Mouse (Mus musculus): ENCODE measurements around the gene C2cd5.

DNA sequence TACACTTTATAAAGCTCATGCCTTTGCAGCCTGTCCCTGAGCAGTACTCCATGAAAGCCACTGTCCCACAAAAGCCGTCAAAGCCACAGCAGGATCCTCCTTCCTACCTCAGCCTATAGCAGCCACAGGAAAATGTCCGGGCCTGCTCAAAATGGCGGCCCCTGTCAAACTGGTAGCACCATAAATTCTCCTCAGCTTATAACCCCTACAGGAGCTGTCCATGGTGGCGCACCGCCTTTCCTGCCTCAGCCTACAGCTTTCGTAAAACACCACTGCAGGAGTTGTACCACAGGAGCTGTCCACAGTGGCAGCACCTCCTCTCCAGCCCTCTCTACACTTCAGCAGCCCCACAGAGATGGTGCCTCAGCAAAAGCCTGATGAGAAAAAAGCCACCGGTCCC is 29.5 kb upstream of the C2cd5 start:
- TF ChIP-seq MAX (IDR thresholded peaks at IDR 0.05; ENCODE audit: low read length), result no peak
- TF ChIP-seq ZNF384 (IDR thresholded peaks at IDR 0.05; ENCODE audit: low read depth, low read length), result no peak
- no peak for TF ChIP-seq JUN (IDR thresholded peaks at IDR 0.05; ENCODE audit: insufficient read depth, low read depth, low read length)
- TF ChIP-seq POLR2A (IDR thresholded peaks at IDR 0.05; ENCODE audit: low read depth, low read length), result no peak
- no peak for TF ChIP-seq CTCF (conservative IDR thresholded peaks at IDR 0.05 in 1 of 2, IDR thresholded peaks at IDR 0.05 in 1 of 2; ENCODE audit: low read depth in 2 of 2, low read length in 2 of 2)
- TF ChIP-seq MAZ (IDR thresholded peaks at IDR 0.05; ENCODE audit: low read depth, low read length), result no peak

Data from CH12.LX (cell line).